ENCODE assay signal across 17 mouse cellular contexts in genomic region chr11:94140540-94140939, GRCm38 (mm10).
"Had no signal": no experiment of that assay in that cellular context is flagged by ENCODE, and none has a peak within 500 bp of the region (broad histone marks: within the 10 kb centered on the region; RNA-seq: fewer than 3 reads in every experiment).

No protein-coding gene starts in this region.

- H3K9me3 ChIP-seq: kidney, embryonic 15.5 days; midbrain, embryonic 12.5 days; midbrain, embryonic 15.5 days; neural tube, embryonic 13.5 days; stomach, embryonic 15.5 days had no signal

- H3K36me3 ChIP-seq: kidney, embryonic 15.5 days; midbrain, embryonic 12.5 days; midbrain, embryonic 15.5 days; neural tube, embryonic 13.5 days; stomach, embryonic 15.5 days had no signal

- H3K27me3 ChIP-seq: kidney, embryonic 15.5 days; midbrain, embryonic 12.5 days; midbrain, embryonic 15.5 days; neural tube, embryonic 13.5 days; stomach, embryonic 15.5 days had no signal

- H3K9ac ChIP-seq: kidney, embryonic 15.5 days; liver, embryonic 14.5 days; liver, postnatal 0 days; lung, embryonic 14.5 days; midbrain, embryonic 12.5 days; midbrain, embryonic 15.5 days; neural tube, embryonic 13.5 days; stomach, embryonic 15.5 days had no signal

- DNase-seq: kidney, postnatal 10 days; kidney, postnatal 36 days; layer of hippocampus, postnatal 36 days; liver, postnatal 0 days; lung, embryonic 14.5 days; right cerebral cortex, postnatal 25 days; spleen, adult 18-20 months; thymus, postnatal 25 days had no signal

- H3K4me3 ChIP-seq: kidney, embryonic 15.5 days; left cerebral cortex, adult 2 months; midbrain, embryonic 12.5 days; midbrain, embryonic 15.5 days; myocyte; neural tube, embryonic 13.5 days; stomach, embryonic 15.5 days had no signal

- H3K27ac ChIP-seq: kidney, embryonic 15.5 days; left cerebral cortex, adult 2 months; liver, embryonic 14.5 days; macrophage; midbrain, embryonic 12.5 days; midbrain, embryonic 15.5 days; neural tube, embryonic 13.5 days; stomach, embryonic 15.5 days had no signal
